Mouse (Mus musculus): ENCODE data around the gene Tpx2. TPM values are rescaled to one million over a fixed set of nuclear protein-coding genes. Genes with fewer than 3 reads are reported as not detected.

Gene Tpx2
- total and polyA plus RNA-seq, 3 experiments: 0.18 to 1.1 (median 0.75) TPM

DNA sequence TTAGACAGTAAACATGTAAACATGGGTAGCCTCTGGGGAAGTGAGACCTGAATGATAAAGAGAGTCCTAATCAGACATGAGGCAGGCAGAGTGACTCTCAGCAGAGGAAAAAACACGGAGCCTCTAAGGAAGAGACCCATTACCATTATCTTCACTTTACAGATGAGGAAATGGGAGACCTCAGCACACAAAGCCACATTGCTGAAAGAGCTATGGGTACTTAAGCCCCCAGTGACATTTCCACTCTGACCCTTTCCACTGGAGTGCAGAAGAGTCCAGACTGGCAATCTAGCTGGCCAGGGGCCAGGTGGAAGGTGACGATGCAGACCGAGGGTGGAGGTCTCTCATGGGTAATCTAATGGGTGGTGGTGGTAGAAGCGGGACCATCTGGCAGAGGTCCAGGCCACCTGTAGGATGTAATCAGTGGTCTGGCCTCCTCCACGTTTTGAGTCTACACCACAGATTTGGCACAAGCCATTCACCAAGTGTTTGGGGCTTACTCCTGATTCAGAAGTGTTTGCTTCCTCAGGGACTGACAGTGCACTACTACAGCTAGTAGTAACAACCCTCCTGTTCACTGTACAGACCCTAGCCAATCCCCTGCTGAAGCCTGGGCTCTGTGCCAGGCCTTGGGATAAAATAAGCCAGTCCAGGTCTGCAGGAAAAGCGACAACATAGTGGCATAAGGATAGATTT lies 30.0 kb upstream of the Tpx2 start:
- Histone ChIP-seq H3K36me3 (ENCODE audit: control insufficient read depth, insufficient read depth, low read length) (peaks cover 49% of the 10 kb centered on the region), H3K9ac (ENCODE audit: low read depth, low read length) (no peak overlapping the region; the same call in 1 of the 2 replicates), H3K79me2 (replicated peaks; ENCODE audit: control insufficient read depth, insufficient read depth, low read length) (peaks cover 8% of the 10 kb centered on the region; the same call in 1 of the 2 replicates), H3K4me3 (no peak overlapping the region), H3K4me1 (ENCODE audit: control insufficient read depth, insufficient read depth, low read length) (peaks cover 62% of the 10 kb centered on the region), H3K27me3 (ENCODE audit: control insufficient read depth, insufficient read depth, low read length) (no peaks in the 10 kb centered on the region), H3K27ac (peak overlapping the region; percentile 97)
- WGBS: 4% methylated on average over 6 of the region's 6 CpGs
- DNase-seq: peak; percentile 59 to 66
- intact Hi-C loops (cut with DNase I): no loop called here
- TF ChIP-seq EP300 (IDR thresholded peaks at IDR 0.05; ENCODE audit: insufficient read depth, low read depth, low read length): 0 out of 2 replicates have a peak, but pooled peaks have one; percentile 31
- no peak for TF ChIP-seq CTCF (IDR thresholded peaks at IDR 0.05)
- 0 out of 2 replicates have a peak, but pooled peaks have one; percentile 35 for TF ChIP-seq POLR2A (IDR thresholded peaks at IDR 0.05; ENCODE audit: insufficient read depth, low read depth, low read length)

DNA sequence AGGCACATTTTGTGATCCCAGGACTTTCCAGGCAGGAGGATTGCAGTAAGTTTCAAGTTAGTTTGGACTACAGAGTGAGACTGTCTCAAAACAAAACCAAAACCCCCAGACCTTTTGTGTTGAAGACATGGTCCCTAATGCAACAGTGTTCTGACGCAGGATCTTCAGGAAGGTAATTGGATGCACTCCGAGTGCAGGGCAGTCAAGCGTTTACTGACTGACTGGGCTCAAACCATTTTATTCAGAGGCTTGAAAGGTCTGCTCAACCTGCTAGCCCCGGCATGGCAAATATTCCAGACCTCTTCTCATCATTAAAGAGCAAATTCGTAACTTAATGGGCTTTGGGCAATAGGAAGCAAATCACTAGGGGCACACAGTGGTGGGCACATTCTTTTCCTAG lies 29.1 kb upstream of the Tpx2 start:
- peak overlapping the region; percentile 7; the same call in 1 of the 2 replicates for H3K9ac ChIP-seq (ENCODE audit: low read depth, low read length)
- no peak for DNase-seq
- no peak overlapping the region for H3K4me3 ChIP-seq
- WGBS: 90% methylated on average over 5 of the region's 5 CpGs
- peaks cover 57% of the 10 kb centered on the region for H3K4me1 ChIP-seq (ENCODE audit: control insufficient read depth, insufficient read depth, low read length)
- intact Hi-C loops (cut with DNase I): no loop called here
- H3K79me2 ChIP-seq (replicated peaks; ENCODE audit: control insufficient read depth, insufficient read depth, low read length): peaks cover 6% of the 10 kb centered on the region; the same call in 1 of the 2 replicates
- peaks cover 51% of the 10 kb centered on the region for H3K36me3 ChIP-seq (ENCODE audit: control insufficient read depth, insufficient read depth, low read length)
- H3K27ac ChIP-seq: peak overlapping the region; percentile 97
- no peak for TF ChIP-seq CTCF (IDR thresholded peaks at IDR 0.05)
- no peak for TF ChIP-seq POLR2A (IDR thresholded peaks at IDR 0.05; ENCODE audit: insufficient read depth, low read depth, low read length)
- no peak for TF ChIP-seq EP300 (IDR thresholded peaks at IDR 0.05; ENCODE audit: insufficient read depth, low read depth, low read length)
- no peaks in the 10 kb centered on the region for H3K27me3 ChIP-seq (ENCODE audit: control insufficient read depth, insufficient read depth, low read length)

DNA sequence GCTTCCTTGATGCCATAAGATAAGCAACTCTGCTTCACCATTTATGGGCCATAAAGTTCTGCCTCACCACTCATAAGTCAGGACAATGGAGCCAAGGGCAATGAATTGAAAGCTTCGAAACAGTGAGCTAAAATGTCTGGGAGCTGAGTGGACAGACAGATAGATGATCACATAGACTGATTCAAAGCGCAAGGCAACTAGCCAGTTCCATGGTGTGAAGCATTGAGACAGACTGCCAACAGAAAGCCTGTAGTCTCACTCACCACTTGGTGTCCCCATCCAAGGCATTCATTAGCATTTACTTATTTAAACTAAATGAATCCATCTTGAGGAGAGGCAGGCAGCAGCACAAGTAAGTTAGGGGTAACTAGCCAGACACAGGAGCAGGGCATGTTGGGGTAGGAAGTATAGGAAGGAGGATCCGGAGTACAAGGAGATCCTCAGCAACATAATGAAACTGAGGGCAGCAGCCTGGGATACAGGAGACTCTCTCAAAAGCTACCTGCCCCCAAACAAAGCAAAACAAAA lies 28.6 kb upstream of the Tpx2 start:
- intact Hi-C loops (cut with DNase I): no loop called here
- WGBS: 79% methylated on average over 3 of the region's 3 CpGs
- Histone ChIP-seq H3K27ac (peak overlapping the region; percentile 97), H3K4me1 (ENCODE audit: control insufficient read depth, insufficient read depth, low read length) (peaks cover 56% of the 10 kb centered on the region), H3K9ac (ENCODE audit: low read depth, low read length) (peak overlapping the region; percentile 39), H3K79me2 (replicated peaks; ENCODE audit: control insufficient read depth, insufficient read depth, low read length) (peaks cover 3% of the 10 kb centered on the region; the same call in 1 of the 2 replicates), H3K4me3 (peak overlapping the region; percentile 11; the same call in 1 of the 2 replicates), H3K27me3 (ENCODE audit: control insufficient read depth, insufficient read depth, low read length) (no peaks in the 10 kb centered on the region), H3K36me3 (ENCODE audit: control insufficient read depth, insufficient read depth, low read length) (peaks cover 52% of the 10 kb centered on the region)
- TF ChIP-seq CTCF (IDR thresholded peaks at IDR 0.05) (no peak), POLR2A (IDR thresholded peaks at IDR 0.05; ENCODE audit: insufficient read depth, low read depth, low read length) (no peak), EP300 (IDR thresholded peaks at IDR 0.05; ENCODE audit: insufficient read depth, low read depth, low read length) (no peak)
- no peak for DNase-seq

DNA sequence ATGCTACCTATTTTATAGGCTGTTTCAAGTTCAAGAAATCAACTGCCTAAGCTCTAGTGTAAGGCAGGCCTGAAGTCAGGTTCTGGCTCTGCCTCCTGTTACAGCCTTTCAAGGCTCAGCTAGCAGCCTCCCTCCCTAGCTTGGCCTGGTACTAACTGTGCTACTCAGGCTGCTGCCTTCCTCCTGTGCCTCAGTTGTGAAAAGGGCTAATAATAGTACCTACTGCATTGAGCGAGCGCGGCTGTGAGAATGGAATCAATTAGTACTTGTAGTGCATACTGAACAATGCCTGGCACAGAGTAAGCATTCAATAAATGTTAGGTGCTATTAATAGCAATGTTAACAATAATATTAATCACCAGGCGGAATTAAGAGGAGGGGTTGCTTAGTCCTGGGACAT lies 27.8 kb upstream of the Tpx2 start:
- H3K79me2 ChIP-seq (replicated peaks; ENCODE audit: control insufficient read depth, insufficient read depth, low read length): peaks cover 3% of the 10 kb centered on the region; the same call in 1 of the 2 replicates
- no peaks in the 10 kb centered on the region for H3K27me3 ChIP-seq (ENCODE audit: control insufficient read depth, insufficient read depth, low read length)
- intact Hi-C loops (cut with DNase I): loop anchor here (1.0 to 2.0 kb wide), 3 partner anchors 31 to 81 kb away; no protein-coding TSS in a partner anchor
- H3K27ac ChIP-seq: peak overlapping the region; percentile 97
- TF ChIP-seq POLR2A (IDR thresholded peaks at IDR 0.05; ENCODE audit: insufficient read depth, low read depth, low read length) (peak; percentile 47; the same call in 1 of the 2 replicates), EP300 (IDR thresholded peaks at IDR 0.05; ENCODE audit: insufficient read depth, low read depth, low read length) (no peak), CTCF (IDR thresholded peaks at IDR 0.05) (no peak)
- H3K4me3 ChIP-seq: peak overlapping the region; percentile 11
- H3K36me3 ChIP-seq (ENCODE audit: control insufficient read depth, insufficient read depth, low read length): peaks cover 52% of the 10 kb centered on the region
- peak overlapping the region; percentile 39 for H3K9ac ChIP-seq (ENCODE audit: low read depth, low read length)
- WGBS: 17% methylated on average over 4 of the region's 4 CpGs
- peaks cover 55% of the 10 kb centered on the region for H3K4me1 ChIP-seq (ENCODE audit: control insufficient read depth, insufficient read depth, low read length)
- peak; percentile 63 for DNase-seq

DNA sequence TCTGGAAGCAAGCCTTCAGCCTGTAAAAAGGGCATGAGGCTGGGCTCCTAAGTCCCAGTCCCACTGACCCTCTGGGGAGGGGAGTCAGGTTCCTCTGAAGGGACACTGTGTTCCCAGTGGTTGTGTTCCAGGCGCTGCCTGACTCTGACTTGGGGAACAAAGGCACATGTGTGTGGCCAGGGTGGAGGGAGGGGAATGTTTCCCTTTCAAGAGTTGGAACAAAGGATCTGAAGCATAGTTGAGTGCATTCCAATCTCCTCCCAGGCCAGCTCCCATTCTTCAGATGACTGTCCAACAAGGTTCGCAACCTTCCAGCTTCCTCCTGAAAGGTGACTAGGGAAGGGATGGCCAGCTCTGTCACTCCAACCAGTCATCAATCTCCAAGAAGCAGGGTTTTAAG lies 27.4 kb upstream of the Tpx2 start:
- Histone ChIP-seq H3K4me3 (peak overlapping the region; percentile 32), H3K36me3 (ENCODE audit: control insufficient read depth, insufficient read depth, low read length) (peaks cover 56% of the 10 kb centered on the region), H3K27ac (peak overlapping the region; percentile 97), H3K9ac (ENCODE audit: low read depth, low read length) (peak overlapping the region; percentile 41), H3K79me2 (replicated peaks; ENCODE audit: control insufficient read depth, insufficient read depth, low read length) (peaks cover 3% of the 10 kb centered on the region; the same call in 1 of the 2 replicates), H3K4me1 (ENCODE audit: control insufficient read depth, insufficient read depth, low read length) (peaks cover 59% of the 10 kb centered on the region), H3K27me3 (ENCODE audit: control insufficient read depth, insufficient read depth, low read length) (no peaks in the 10 kb centered on the region)
- peak; percentile 73 to 87 for DNase-seq
- WGBS: 8% methylated on average over 2 of the region's 2 CpGs
- intact Hi-C loops (cut with DNase I): loop anchor here (1.0 to 2.0 kb wide), 3 partner anchors 31 to 82 kb away; no protein-coding TSS in a partner anchor
- peak; percentile 59; the same call in 1 of the 2 replicates for TF ChIP-seq POLR2A (IDR thresholded peaks at IDR 0.05; ENCODE audit: insufficient read depth, low read depth, low read length)
- TF ChIP-seq EP300 (IDR thresholded peaks at IDR 0.05; ENCODE audit: insufficient read depth, low read depth, low read length): peak; percentile 100
- no peak for TF ChIP-seq CTCF (IDR thresholded peaks at IDR 0.05)

All from heart, adult 2 months (tissue).